Mouse (Mus musculus) kidney, adult 2 months (tissue): ENCODE results near the gene Nfkbil1. TPM values are rescaled to one million over a fixed set of nuclear protein-coding genes. Genes with fewer than 3 reads are reported as not detected.

Source experiments
- DNase-seq: peaks from one replicate; pipeline ENCODE4 v3.0.0; 2021
- H3K27ac ChIP-seq: fragments of 200-500 bp; 2 replicates; pipeline ENCODE4 v1.5.1; 2012; ENCODE audit warnings: low read depth, low read length, control low read depth, inconsistent platforms; ENCODE audit not compliant: insufficient read depth
- H3K27me3 ChIP-seq: fragments of 200-500 bp; replicated peaks from 2 replicates; pipeline ENCODE4 v1.6.1; 2012; ENCODE audit warnings: mild to moderate bottlenecking, moderate library complexity, low read length, inconsistent platforms; ENCODE audit not compliant: control insufficient read depth, insufficient read depth
- H3K36me3 ChIP-seq: fragments of 200-500 bp; 2 replicates; pipeline ENCODE4 v1.6.1; 2012; ENCODE audit warnings: mild to moderate bottlenecking, moderate library complexity, low read length, inconsistent platforms; ENCODE audit not compliant: control insufficient read depth, insufficient read depth
- H3K4me1 ChIP-seq: fragments of 200-500 bp; 2 replicates; pipeline ENCODE4 v1.6.1; 2011; ENCODE audit warnings: low read length; ENCODE audit not compliant: control insufficient read depth, insufficient read depth
- H3K4me3 ChIP-seq: fragments of 200-500 bp; 2 replicates; pipeline ENCODE4 v1.5.1; 2011; ENCODE audit warnings: mild to moderate bottlenecking, low read depth, low read length, control low read depth; ENCODE audit not compliant: insufficient read depth
- CTCF ChIP-seq: fragments of 200-500 bp; conservative IDR thresholded peaks from 2 replicates; pipeline ENCODE4 v1.5.1; 2011; ENCODE audit warnings: low read depth, mild to moderate bottlenecking, control low read depth, low read length, moderate library complexity, mixed read lengths; ENCODE audit not compliant: insufficient read depth, insufficient read length
- POLR2A ChIP-seq: fragments of 200-500 bp; IDR thresholded peaks from one replicate; pipeline ENCODE4 v1.6.1; 2011; ENCODE audit warnings: low read depth, low read length, control low read depth
- WGBS: fragments of 180-500 bp; shearing (Covaris S2); methylation state at CpG from one replicate; pipeline ENCODE4 v1.1.7; 2018; 5-methylcytosine and 5-hydroxymethylcytosine counted together
- polyA plus RNA-seq: library from polyadenylated mRNA; depleted of rRNA; stranded (reverse); fragments of >200 nt; gene quantifications from 2 replicates; pipeline ENCODE4 v1.2.3, GENCODE M21; 2012

Nfkbil1 gene
- polyA plus RNA-seq, 1 experiment: 11.7 TPM

GRCm38 (mm10) chr17:35253293-35254093 is 17.9 kb upstream of the Nfkbil1 start:
- DNase-seq: no peak
- H3K27me3 ChIP-seq: no peaks in the 10 kb centered on the region
- peaks cover 8% of the 10 kb centered on the region for H3K36me3 ChIP-seq
- H3K27ac ChIP-seq: no peak overlapping the region
- 75% methylated on average over 32 of the region's 32 CpGs for WGBS
- H3K4me1 ChIP-seq: no peaks in the 10 kb centered on the region
- no peak for TF ChIP-seq POLR2A
- TF ChIP-seq CTCF: no peak
- no peak overlapping the region for H3K4me3 ChIP-seq

GRCm38 (mm10) chr17:35252619-35253292 is 17.2 kb upstream of the Nfkbil1 start:
- TF ChIP-seq CTCF (no peak), POLR2A (no peak)
- 76% methylated on average over 18 of the region's 18 CpGs for WGBS
- Histone ChIP-seq H3K27me3 (no peaks in the 10 kb centered on the region), H3K4me1 (no peaks in the 10 kb centered on the region), H3K4me3 (no peak overlapping the region), H3K36me3 (peaks cover 8% of the 10 kb centered on the region), H3K27ac (no peak overlapping the region)
- DNase-seq: no peak

- Histone ChIP-seq H3K27ac (no peak overlapping the region), H3K36me3 (peaks cover 11% of the 10 kb centered on the region), H3K4me1 (no peaks in the 10 kb centered on the region), H3K4me3 (no peak overlapping the region), H3K27me3 (no peaks in the 10 kb centered on the region)
- TF ChIP-seq CTCF (no peak), POLR2A (no peak)
- 79% methylated on average over 5 of the region's 5 CpGs for WGBS
- no peak for DNase-seq
These were observed 16.4 kb upstream of the Nfkbil1 start for GRCm38 (mm10) chr17:35251981-35252380.

GRCm38 (mm10) chr17:35251162-35251719 is 15.6 kb upstream of the Nfkbil1 start:
- Histone ChIP-seq H3K27ac (no peak overlapping the region), H3K4me3 (no peak overlapping the region), H3K4me1 (0 out of 2 replicates have a peak, but pooled peaks cover under 1% of the 10 kb centered on the region), H3K27me3 (no peaks in the 10 kb centered on the region), H3K36me3 (peaks cover 13% of the 10 kb centered on the region)
- TF ChIP-seq CTCF (no peak), POLR2A (no peak)
- no peak for DNase-seq
- 65% methylated on average over 15 of the region's 15 CpGs for whole genome bisulfite sequencing

GRCm38 (mm10) chr17:35250348-35251120 is 14.9 kb upstream of the Nfkbil1 start:
- peaks cover 4% of the 10 kb centered on the region; the same call in 1 of the 2 replicates for H3K4me1 ChIP-seq
- no peak overlapping the region for H3K27ac ChIP-seq
- no peaks in the 10 kb centered on the region for H3K27me3 ChIP-seq
- no peak for TF ChIP-seq POLR2A
- no peak for TF ChIP-seq CTCF
- peaks cover 13% of the 10 kb centered on the region for H3K36me3 ChIP-seq
- no peak for DNase-seq
- 80% methylated on average over 3 of the region's 3 CpGs for WGBS
- H3K4me3 ChIP-seq: no peak overlapping the region

GRCm38 (mm10) chr17:35249451-35250197 is 14.0 kb upstream of the Nfkbil1 start:
- Histone ChIP-seq H3K27ac (no peak overlapping the region), H3K36me3 (peaks cover 13% of the 10 kb centered on the region), H3K4me3 (no peak overlapping the region), H3K4me1 (peaks cover 7% of the 10 kb centered on the region; the same call in 1 of the 2 replicates), H3K27me3 (no peaks in the 10 kb centered on the region)
- 56% methylated on average over 19 of the region's 19 CpGs for WGBS
- DNase-seq: no peak
- TF ChIP-seq CTCF (no peak), POLR2A (no peak)
